Mouse (Mus musculus): Measurements from ENCODE around the gene Ccr1l1.
"Not testable (repeated sequence)": the region's sequence is repeated elsewhere in the genome, so short reads cannot be mapped to it uniquely, and the experiment has no call there.

DNA sequence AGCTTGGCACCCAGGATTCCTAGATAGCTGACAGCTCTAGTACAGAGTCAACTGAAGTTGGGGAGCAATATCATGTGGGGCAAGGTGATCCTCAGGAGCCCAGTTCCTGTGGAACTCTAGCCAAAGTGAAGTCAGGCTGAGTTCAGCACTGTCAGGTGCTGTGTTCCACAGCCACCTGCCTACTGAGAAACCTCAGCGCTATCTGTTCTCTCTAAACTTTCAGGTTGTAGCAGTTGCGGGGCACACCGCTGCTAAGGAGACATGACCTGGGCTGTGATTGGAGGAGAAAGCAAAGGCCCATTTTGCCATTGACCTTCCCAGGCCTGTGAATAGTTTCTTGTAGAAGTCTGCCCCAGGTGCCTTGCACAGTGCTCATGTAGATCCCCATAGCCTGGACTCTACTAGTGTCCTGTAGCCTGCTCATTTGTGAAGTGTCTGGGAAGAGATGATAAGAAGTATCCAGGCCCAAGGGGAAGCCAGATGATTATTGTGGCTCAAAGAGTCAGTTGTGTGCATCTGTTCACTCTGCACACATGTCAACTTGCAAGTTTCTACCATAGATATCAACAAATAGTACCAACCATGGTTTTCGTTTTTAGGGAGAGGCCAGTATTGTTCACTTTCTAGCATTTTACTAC lies 11.2 kb downstream of the Ccr1l1 start:
- TF ChIP-seq CTCF (IDR thresholded peaks at IDR 0.05; ENCODE audit: borderline replicate concordance, control insufficient read depth, extremely low read depth, insufficient read depth, low read length, poor library complexity); POLR2A (IDR thresholded peaks at IDR 0.05; ENCODE audit: control insufficient read depth, extremely low read depth, insufficient read depth, low read length, poor library complexity): not testable (repeated sequence)

Data from thymus, adult 2 months (tissue).